Mouse (Mus musculus) neural tube, embryonic 13.5 days (tissue): Measurements from ENCODE around the gene Actg1. TPM values are rescaled to one million over a fixed set of nuclear protein-coding genes. Genes with fewer than 3 reads are reported as not detected.

ENCODE experiments used
- ATAC-seq: fragments of 200-750 bp; cut with Nextera tagmentation; 2 replicates; pipeline ENCODE4 v1.8.0; 2017; ENCODE audit warnings: low read depth, mild to moderate bottlenecking, moderate TSS enrichment, moderate library complexity
- H3K27ac ChIP-seq: fragments of 300-500 bp; sonication (generic); replicated peaks from 2 replicates; pipeline ENCODE4 v1.5.1; 2015; ENCODE audit warnings: moderate library complexity, mild to moderate bottlenecking, inconsistent platforms
- H3K27me3 ChIP-seq: fragments of 300-500 bp; sonication (generic); 2 replicates; pipeline ENCODE4 v1.6.1; 2015; ENCODE audit warnings: mild to moderate bottlenecking, inconsistent platforms
- H3K36me3 ChIP-seq: fragments of 300-500 bp; sonication (generic); 2 replicates; pipeline ENCODE4 v1.6.1; 2015; ENCODE audit warnings: mild to moderate bottlenecking, inconsistent platforms
- H3K4me1 ChIP-seq: fragments of 300-500 bp; sonication (generic); replicated peaks from 2 replicates; pipeline ENCODE4 v1.6.1; 2015; ENCODE audit warnings: inconsistent platforms
- H3K4me2 ChIP-seq: fragments of 300-500 bp; sonication (generic); 2 replicates; pipeline ENCODE4 v1.6.1; 2015; ENCODE audit warnings: inconsistent platforms, mild to moderate bottlenecking, moderate library complexity
- H3K4me3 ChIP-seq: fragments of 300-500 bp; sonication (generic); 2 replicates; pipeline ENCODE4 v1.5.1; 2015; ENCODE audit warnings: mild to moderate bottlenecking, inconsistent platforms
- H3K9ac ChIP-seq: fragments of 300-500 bp; sonication (generic); 2 replicates; pipeline ENCODE4 v1.6.1; 2015; ENCODE audit warnings: moderate library complexity, mild to moderate bottlenecking, inconsistent platforms
- H3K9me3 ChIP-seq: fragments of 300-500 bp; sonication (generic); 2 replicates; pipeline ENCODE4 v1.6.1; 2016; ENCODE audit warnings: inconsistent platforms
- WGBS: fragments of 180-500 bp; shearing (Covaris S2); methylation state at CpG from one replicate; pipeline ENCODE4 v1.1.7; 2015; 5-methylcytosine and 5-hydroxymethylcytosine counted together
- polyA plus RNA-seq: library from polyadenylated mRNA; unstranded; fragments of >200 nt; fragmentation: Nextera tagmentation; extraction: Ambion mirVana; gene quantifications from 2 replicates; pipeline ENCODE4 v1.2.1, GENCODE M21; 2015

Gene Actg1
- polyA plus RNA-seq: 3,932 and 3,979 TPM in 2 replicates

DNA sequence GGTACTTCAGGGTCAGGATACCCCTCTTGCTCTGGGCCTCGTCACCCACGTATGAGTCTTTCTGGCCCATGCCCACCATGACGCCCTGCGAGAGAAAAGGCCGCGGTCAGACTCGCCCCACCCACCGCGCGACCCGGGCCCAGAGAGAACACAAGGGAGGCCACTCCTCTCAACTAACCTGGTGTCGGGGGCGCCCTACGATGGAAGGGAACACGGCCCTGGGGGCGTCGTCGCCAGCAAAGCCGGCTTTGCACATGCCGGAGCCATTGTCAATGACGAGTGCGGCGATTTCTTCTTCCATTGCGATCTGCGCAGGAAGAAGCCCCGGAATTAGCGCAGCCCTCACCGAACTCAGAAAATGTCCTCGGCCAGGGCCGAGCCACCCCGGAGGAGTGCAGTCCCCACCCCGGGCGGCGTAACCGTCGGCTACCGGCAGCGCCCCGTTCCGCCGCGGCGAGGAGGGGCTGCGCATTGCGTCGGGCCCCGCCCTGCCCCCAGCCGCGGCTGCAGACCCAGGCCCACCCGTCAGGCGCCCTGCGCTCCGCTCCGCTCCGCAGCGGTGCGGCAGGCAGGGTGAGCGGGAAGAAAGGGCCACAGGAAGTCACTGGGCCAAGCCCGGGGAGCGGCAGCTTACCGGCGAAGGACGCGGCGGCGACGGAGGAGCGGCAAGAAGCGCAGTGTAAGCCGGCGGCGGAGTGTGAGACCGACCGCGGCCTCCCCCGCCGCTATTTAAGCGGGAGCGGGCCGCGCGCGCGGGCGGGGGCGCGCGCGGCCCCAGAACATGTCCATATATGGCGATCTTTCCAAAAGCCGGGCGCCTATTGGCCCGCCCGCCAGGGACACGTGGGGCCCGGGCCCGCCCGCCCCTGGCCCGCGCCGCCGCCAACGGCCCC is at the start of gene Actg1:
Gene Actg1 (minus strand): TSS at position 752 of the 893 bp plus-strand sequence.
- Histone ChIP-seq H3K27me3 (no peaks in the 10 kb centered on the region), H3K9me3 (no peaks in the 10 kb centered on the region), H3K4me1 (peaks cover 57% of the 10 kb centered on the region), H3K4me3 (peak within 1 kb of the TSS; percentile 98), H3K36me3 (peaks cover 28% of the 10 kb centered on the region), H3K4me2 (peak within 1 kb of the TSS; percentile 81), H3K9ac (peak within 1 kb of the TSS; percentile 100), H3K27ac (peak within 1 kb of the TSS; percentile 100)
- WGBS: under 1% methylated on average over 57 of the region's 103 CpGs
- peak; percentile 84 for ATAC-seq

GRCm38 (mm10) chr11:120397602-120398001 is 49.3 kb upstream of the Actg1 start:
- H3K27me3 ChIP-seq: no peaks in the 10 kb centered on the region
- H3K27ac ChIP-seq: no peak overlapping the region
- ATAC-seq: no peak
- H3K36me3 ChIP-seq: peaks cover 87% of the 10 kb centered on the region
- 68% methylated on average over 2 of the region's 2 CpGs for WGBS
- no peaks in the 10 kb centered on the region for H3K4me1 ChIP-seq
- no peaks in the 10 kb centered on the region for H3K9me3 ChIP-seq
- no peak overlapping the region for H3K4me2 ChIP-seq
- H3K4me3 ChIP-seq: no peak overlapping the region
- no peak overlapping the region for H3K9ac ChIP-seq

DNA sequence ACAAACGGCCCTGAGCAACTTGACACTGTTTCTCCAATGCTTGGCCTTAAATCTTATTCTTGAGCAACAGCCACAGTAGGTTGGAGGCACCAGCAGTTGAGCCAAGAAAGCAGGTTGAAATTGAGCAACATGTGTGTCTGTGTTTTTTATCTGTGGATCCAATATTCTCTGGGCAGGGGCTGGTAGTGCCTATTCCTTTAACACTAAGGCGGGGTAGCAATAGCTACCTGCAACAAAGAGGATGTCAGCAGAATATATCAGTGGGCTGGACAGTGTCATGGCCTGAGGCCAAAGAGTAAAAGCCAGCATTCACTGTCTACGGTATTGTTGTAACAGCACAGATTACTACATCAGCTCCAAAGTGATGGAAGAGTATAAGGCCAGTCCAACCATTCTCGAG is 47.3 kb upstream of the Actg1 start:
- no peak overlapping the region for H3K4me2 ChIP-seq
- ATAC-seq: no peak
- H3K4me1 ChIP-seq: no peaks in the 10 kb centered on the region; the same call in 1 of the 2 replicates
- H3K27me3 ChIP-seq: no peaks in the 10 kb centered on the region
- H3K9ac ChIP-seq: no peak overlapping the region
- H3K9me3 ChIP-seq: no peaks in the 10 kb centered on the region
- no peak overlapping the region for H3K4me3 ChIP-seq
- 82% methylated on average over 4 of the region's 4 CpGs for WGBS
- no peak overlapping the region for H3K27ac ChIP-seq
- peaks cover 77% of the 10 kb centered on the region for H3K36me3 ChIP-seq

- no peak overlapping the region for H3K27ac ChIP-seq
- H3K36me3 ChIP-seq: peaks cover 76% of the 10 kb centered on the region
- H3K9me3 ChIP-seq: no peaks in the 10 kb centered on the region
- H3K4me1 ChIP-seq: no peaks in the 10 kb centered on the region; the same call in 1 of the 2 replicates
- no peak for ATAC-seq
- no peak overlapping the region for H3K4me3 ChIP-seq
- WGBS: 91% methylated on average over 9 of the region's 9 CpGs
- no peak overlapping the region for H3K4me2 ChIP-seq
- no peaks in the 10 kb centered on the region for H3K27me3 ChIP-seq
- no peak overlapping the region for H3K9ac ChIP-seq
These were observed 40.2 kb upstream of the Actg1 start for GRCm38 (mm10) chr11:120388580-120388979.

DNA sequence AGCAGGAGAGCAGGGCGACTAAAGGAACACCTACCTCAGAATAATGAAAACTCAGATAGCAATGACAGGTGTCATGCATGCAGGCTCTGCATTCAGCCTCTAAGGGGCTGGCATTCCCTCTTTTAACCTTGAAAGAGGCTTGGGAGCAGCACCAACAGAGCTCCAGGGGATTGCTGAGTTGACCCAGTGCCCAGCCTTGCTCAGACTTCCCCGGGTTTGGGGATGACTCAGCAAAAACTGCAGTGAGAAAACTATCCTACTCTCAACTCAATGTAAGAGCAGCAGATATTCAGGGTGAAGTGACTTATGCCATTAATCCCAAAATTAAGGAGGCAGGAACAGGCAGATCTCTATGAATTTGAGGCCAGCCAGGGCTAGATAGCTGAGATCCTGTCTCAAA is 38.8 kb upstream of the Actg1 start:
- no peak overlapping the region for H3K4me2 ChIP-seq
- H3K9me3 ChIP-seq: no peaks in the 10 kb centered on the region
- H3K9ac ChIP-seq: no peak overlapping the region
- 69% methylated on average over 2 of the region's 2 CpGs for WGBS
- no peak overlapping the region for H3K27ac ChIP-seq
- no peak for ATAC-seq
- H3K4me3 ChIP-seq: no peak overlapping the region
- peaks cover 78% of the 10 kb centered on the region for H3K36me3 ChIP-seq
- H3K4me1 ChIP-seq: no peaks in the 10 kb centered on the region; the same call in 1 of the 2 replicates
- no peaks in the 10 kb centered on the region for H3K27me3 ChIP-seq

- H3K4me1 ChIP-seq: no peaks in the 10 kb centered on the region
- H3K9ac ChIP-seq: no peak overlapping the region
- 91% methylated on average over 6 of the region's 6 CpGs for WGBS
- H3K9me3 ChIP-seq: no peaks in the 10 kb centered on the region
- ATAC-seq: no peak
- H3K36me3 ChIP-seq: peaks cover 82% of the 10 kb centered on the region
- H3K4me2 ChIP-seq: no peak overlapping the region
- no peak overlapping the region for H3K4me3 ChIP-seq
- no peak overlapping the region for H3K27ac ChIP-seq
- H3K27me3 ChIP-seq: no peaks in the 10 kb centered on the region
These were observed 38.3 kb upstream of the Actg1 start for GRCm38 (mm10) chr11:120386632-120387031.

DNA sequence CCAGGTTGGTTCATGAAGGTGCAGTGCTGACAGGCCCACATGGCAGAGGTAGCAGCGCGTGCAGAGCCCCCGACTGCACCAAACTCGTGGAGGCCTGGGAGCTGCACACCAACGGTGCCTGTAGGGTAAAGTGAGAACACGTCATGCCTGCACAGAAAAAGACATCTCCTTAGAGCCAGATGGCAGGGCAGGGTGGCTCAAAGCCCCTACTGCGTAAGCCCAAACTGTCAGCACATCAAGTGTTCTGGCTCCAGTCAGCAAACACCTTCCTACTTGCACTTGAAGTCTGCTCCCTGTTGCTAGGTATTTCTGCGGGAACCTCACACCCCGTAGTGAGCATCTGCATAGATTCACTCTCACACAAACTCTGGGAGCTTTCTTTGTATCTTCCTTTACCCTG is 34.2 kb upstream of the Actg1 start:
- Histone ChIP-seq H3K4me1 (peaks cover 14% of the 10 kb centered on the region), H3K9ac (no peak overlapping the region), H3K4me3 (no peak overlapping the region), H3K27ac (no peak overlapping the region), H3K27me3 (no peaks in the 10 kb centered on the region), H3K36me3 (peaks cover 75% of the 10 kb centered on the region), H3K4me2 (no peak overlapping the region), H3K9me3 (no peaks in the 10 kb centered on the region)
- WGBS: 94% methylated on average over 9 of the region's 9 CpGs
- no peak for ATAC-seq

DNA sequence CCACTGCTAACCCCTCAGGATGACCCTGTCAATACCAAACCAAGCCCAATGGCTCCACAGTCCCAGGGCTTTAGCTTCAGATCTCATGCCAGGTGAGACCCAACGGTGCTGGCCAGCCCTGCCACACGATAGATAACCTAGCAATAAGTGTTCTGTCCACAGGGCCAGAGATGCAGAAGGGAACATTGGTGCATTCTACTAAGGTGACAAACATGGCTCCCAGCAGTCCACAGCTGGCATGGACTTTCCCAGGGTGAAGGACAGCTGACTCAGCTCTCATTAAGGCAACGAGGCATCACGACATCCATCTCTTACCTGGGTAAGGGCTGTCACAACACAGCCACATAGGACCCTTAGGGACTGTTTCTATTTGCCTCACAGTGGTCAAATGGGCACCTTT is 32.8 kb upstream of the Actg1 start:
- 86% methylated on average over 4 of the region's 4 CpGs for WGBS
- Histone ChIP-seq H3K27me3 (no peaks in the 10 kb centered on the region), H3K4me2 (no peak overlapping the region), H3K36me3 (peaks cover 74% of the 10 kb centered on the region), H3K4me1 (peaks cover 28% of the 10 kb centered on the region), H3K9me3 (no peaks in the 10 kb centered on the region), H3K4me3 (no peak overlapping the region), H3K27ac (no peak overlapping the region), H3K9ac (no peak overlapping the region)
- ATAC-seq: no peak

- H3K9me3 ChIP-seq: no peaks in the 10 kb centered on the region
- H3K9ac ChIP-seq: no peak overlapping the region
- H3K4me2 ChIP-seq: no peak overlapping the region
- H3K36me3 ChIP-seq: peaks cover 74% of the 10 kb centered on the region
- no peaks in the 10 kb centered on the region for H3K27me3 ChIP-seq
- no peak overlapping the region for H3K27ac ChIP-seq
- no peak overlapping the region for H3K4me3 ChIP-seq
- 89% methylated on average over 3 of the region's 3 CpGs for WGBS
- no peak for ATAC-seq
- H3K4me1 ChIP-seq: peaks cover 32% of the 10 kb centered on the region
These were observed 31.9 kb upstream of the Actg1 start for GRCm38 (mm10) chr11:120380271-120380670.

GRCm38 (mm10) chr11:120378611-120379540 is 30.5 kb upstream of the Actg1 start, which contains the start of gene Faap100:
Faap100 (minus strand) TSS chr11:120378764.
- no peaks in the 10 kb centered on the region for H3K9me3 ChIP-seq
- ATAC-seq: peak; percentile 88
- WGBS: 9% methylated on average over 54 of the region's 54 CpGs
- peaks cover 32% of the 10 kb centered on the region for H3K4me1 ChIP-seq
- no peaks in the 10 kb centered on the region for H3K27me3 ChIP-seq
- peak within 1 kb of the TSS; percentile 87 for H3K9ac ChIP-seq
- H3K4me2 ChIP-seq: peak within 1 kb of the TSS; percentile 95
- peak within 1 kb of the TSS; percentile 88 for H3K4me3 ChIP-seq
- H3K36me3 ChIP-seq: peaks cover 74% of the 10 kb centered on the region
- peak within 1 kb of the TSS; percentile 83 for H3K27ac ChIP-seq

GRCm38 (mm10) chr11:120378031-120378610 is 29.8 kb upstream of the Actg1 start:
- Histone ChIP-seq H3K4me1 (peaks cover 32% of the 10 kb centered on the region), H3K27me3 (no peaks in the 10 kb centered on the region), H3K36me3 (peaks cover 74% of the 10 kb centered on the region), H3K4me3 (peak overlapping the region; percentile 88), H3K9ac (peak overlapping the region; percentile 87), H3K4me2 (peak overlapping the region; percentile 95), H3K27ac (peak overlapping the region; percentile 83), H3K9me3 (no peaks in the 10 kb centered on the region)
- 4% methylated on average over 40 of the region's 40 CpGs for WGBS
- peak; percentile 59 for ATAC-seq
